Mouse (Mus musculus): ENCODE results near the gene Dbndd2. TPM values are rescaled to one million over a fixed set of nuclear protein-coding genes. Genes with fewer than 3 reads are reported as not detected.

The Dbndd2 gene
- polyA plus RNA-seq (2015; fragmentation: Nextera tagmentation; extraction: Ambion mirVana), result 7.4 and 25.1 TPM in 2 replicates

DNA sequence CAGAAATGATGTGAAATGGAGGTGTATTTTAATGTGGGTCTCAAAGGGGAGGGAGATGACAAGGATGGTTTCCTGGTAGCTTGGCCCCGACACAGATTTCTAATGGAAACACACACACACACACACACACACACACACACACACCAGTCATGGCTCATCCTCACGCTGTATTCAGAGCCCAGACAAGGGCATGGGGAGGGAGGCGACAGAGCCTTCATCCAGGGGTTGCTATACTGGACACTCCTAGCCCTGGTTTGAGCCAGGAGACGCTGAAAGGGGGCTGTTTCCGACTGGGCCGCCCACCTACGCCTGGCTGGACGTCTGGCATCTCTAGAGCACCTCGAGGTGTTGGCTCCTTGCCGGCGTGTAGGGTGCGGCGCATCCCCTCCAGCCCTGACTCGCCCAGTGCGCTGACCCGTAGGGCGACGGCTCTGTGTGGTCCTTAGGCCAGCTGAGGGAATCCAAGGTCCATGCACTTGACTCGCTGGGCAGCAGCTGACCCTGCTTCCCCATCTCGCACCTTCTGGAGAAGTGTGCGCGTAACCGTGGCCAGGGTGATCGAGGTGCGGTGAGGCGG, at the start of gene Dbndd2:
Gene Dbndd2 (plus strand): TSS at position 426 of the 577 bp plus-strand sequence.

DNA sequence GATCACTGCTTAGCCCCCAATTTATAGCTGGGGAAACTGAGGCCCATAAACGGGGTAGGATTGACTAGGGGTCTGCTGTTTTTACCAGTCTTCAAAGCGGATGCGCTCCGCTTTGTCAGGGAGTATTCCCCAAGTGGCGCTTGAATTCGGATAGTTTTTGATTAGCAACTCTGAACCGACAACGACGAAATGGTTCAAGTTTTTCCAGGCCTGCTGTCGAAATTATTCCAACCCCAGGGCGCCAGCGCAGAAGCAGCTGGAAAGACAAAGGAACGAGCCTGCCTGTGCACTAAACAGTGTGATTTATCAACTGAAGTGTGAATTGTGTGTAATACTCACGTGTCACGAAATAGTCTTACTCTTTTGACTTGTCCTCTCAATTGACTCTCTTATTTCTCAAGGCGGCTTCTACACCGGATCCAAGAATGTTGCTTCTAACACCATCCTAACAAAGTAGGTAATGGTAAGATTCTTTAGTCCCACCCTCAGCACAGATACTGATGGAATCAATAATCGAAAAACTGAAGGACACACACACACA, 42.4 kb upstream of the Dbndd2 start, which contains the start of gene Sdc4:
Gene Sdc4 (minus strand): TSS at position 428 of the 541 bp plus-strand sequence.

DNA sequence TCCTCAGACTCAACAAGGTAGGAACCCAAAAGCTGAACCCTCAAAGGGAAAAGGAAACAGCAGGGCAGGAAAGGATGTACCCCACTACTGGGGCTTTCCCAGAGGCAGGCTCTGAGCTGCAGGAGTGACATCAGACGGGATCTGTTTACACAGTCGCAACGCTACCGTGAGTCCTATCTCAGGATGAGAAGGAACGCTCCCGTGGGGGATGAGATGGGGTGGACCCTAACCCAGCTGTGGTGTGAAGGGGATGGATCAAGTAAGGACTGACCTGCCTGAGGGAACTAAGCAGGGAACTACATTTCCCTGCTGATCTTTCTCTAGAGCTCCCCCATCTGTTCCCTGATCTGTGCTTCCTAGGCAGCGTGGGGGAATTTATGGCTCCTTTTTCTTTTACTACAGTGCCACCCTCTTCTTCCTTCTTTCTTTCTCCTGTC, 29.0 kb upstream of the Dbndd2 start, which contains the start of gene Sys1:
Gene Sys1 (plus strand): TSS at position 101 of the 437 bp plus-strand sequence.

DNA sequence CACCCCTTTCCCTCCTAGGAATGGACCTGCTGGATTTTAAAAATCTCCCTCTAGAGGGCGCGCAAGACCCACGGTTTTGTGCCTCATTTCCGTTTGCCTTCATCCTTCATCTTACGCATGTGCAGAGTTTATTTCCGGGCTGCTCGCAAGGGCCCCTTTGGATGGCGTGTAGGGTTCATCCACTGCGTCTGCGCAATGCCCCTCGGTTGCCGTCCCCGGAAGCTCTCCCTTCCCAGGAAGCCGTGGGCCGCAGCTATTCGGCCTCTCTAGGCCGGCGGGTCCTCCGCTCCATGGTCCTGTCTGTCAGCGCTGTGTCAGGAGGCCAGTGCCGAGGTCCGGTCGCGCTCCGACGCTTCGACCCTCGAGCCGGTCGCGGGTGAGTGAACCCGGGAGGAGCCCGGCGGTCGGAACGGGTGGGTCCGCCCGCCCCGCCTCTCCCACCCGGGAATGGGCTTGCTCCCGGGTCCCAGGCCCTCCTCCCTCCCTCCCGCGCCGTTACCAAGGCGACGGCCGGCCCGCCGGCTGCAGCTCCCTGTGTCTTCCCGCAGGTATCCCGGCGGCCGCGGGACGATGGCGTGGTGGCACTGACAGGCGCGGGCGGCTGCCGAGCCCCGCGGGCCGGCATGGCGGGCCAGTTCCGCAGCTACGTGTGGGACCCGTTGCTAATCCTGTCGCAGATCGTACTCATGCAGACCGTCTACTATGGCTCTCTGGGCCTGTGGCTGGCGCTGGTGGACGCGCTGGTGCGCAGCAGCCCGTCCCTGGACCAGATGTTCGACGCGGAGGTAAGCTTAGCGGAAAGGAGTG, 25.0 kb upstream of the Dbndd2 start, which contains the start of gene Gm20458:
Gene Gm20458 (plus strand): TSS at position 223 of the 807 bp plus-strand sequence.

DNA sequence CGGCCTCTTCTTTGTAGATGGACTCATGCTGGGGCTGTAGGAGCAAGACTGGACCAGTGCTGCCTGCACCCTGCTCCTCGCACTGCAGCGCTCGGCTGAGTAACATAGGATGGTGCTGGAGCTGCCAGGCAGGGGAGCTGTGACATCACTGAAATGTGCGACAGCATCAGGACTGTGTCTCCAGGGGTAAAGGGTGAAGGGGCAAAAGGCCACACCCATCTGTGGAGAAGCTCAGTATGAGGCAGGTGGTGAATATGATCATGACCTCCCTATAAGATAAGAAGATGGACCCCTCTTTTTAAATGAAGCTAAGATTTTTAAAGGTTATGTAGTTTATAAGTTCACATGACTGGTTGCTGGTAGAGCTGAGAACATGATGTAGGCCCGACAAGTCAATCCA, 12.3 kb upstream of the Dbndd2 start, which contains the start of gene Trp53tg5:
Gene Trp53tg5 (minus strand): TSS at position 101 of the 400 bp plus-strand sequence.

DNA sequence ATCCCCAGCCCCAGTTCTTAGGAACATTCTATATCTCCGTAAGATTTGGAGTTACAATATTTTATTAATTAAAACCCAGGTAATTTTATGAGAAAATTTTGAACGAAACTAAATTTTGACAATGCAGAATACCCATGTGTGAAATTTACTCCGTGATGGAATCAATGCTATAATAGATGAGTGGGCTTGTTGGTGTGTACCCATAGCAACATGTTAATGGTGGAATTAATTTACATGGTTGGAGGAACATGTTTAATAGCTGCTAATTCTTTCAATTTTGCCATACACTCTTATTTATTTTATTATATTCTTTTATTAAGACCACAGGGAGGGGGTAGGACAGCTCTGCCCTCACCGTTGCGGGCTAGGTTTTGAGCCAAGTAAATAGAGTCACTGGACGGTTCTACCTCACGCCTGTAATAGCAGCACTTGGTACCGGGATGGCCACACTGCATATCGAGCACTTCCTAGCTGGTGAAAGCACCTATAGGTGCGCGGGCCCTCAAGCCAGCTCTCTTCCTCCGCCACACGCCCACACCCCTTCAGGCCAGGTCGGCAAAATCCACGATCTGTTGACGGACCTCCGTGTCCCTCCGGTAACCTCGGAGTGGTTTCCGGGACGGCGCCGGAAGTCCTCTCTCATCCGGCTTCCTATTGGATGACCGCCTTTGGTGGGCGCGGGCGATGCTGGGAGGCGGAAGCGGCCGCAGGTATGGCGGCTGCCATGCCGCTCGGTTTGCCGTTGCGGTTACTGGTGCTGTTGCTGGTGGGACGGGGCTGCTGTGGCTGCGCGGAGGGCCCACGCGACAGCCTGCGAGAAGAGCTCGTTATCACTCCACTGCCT, 11.2 kb downstream of the Dbndd2 start, which contains the start of gene Pigt:
Gene Pigt (plus strand): TSS at position 674 of the 844 bp plus-strand sequence.

Other genes starting within 250 kb of the Dbndd2 start
- gene Svs2, start 247.6 kb upstream of the Dbndd2 start, polyA plus RNA-seq (2015; fragmentation: Nextera tagmentation; extraction: Ambion mirVana), result not detected in 2 replicates
- gene Svs3b, start 229.5 kb upstream of the Dbndd2 start, polyA plus RNA-seq (2015; fragmentation: Nextera tagmentation; extraction: Ambion mirVana), result not detected in 2 replicates
- gene Svs4, start 207.6 kb upstream of the Dbndd2 start, polyA plus RNA-seq (2015; fragmentation: Nextera tagmentation; extraction: Ambion mirVana), result not detected in 2 replicates
- not detected in 2 replicates for gene Svs3a, start 196.8 kb upstream of the Dbndd2 start, polyA plus RNA-seq (2015; fragmentation: Nextera tagmentation; extraction: Ambion mirVana)
- gene Svs6, start 169.4 kb upstream of the Dbndd2 start, polyA plus RNA-seq (2015; fragmentation: Nextera tagmentation; extraction: Ambion mirVana), result not detected in 2 replicates
- 0.23 TPM in 1 of 2 replicates, not detected in the other for gene Svs5, start 153.4 kb upstream of the Dbndd2 start, polyA plus RNA-seq (2015; fragmentation: Nextera tagmentation; extraction: Ambion mirVana)
- gene Slpi, start 97.0 kb upstream of the Dbndd2 start, polyA plus RNA-seq (2015; fragmentation: Nextera tagmentation; extraction: Ambion mirVana), result 86.2 and 166 TPM in 2 replicates
- gene Rbpjl, start 83.0 kb upstream of the Dbndd2 start, polyA plus RNA-seq (2015; fragmentation: Nextera tagmentation; extraction: Ambion mirVana), result 0.21 and 0.22 TPM in 2 replicates
- 3.6 and 5.5 TPM in 2 replicates for gene Matn4, start 80.9 kb upstream of the Dbndd2 start, polyA plus RNA-seq (2015; fragmentation: Nextera tagmentation; extraction: Ambion mirVana)
- gene Sdc4, start 42.2 kb upstream of the Dbndd2 start, polyA plus RNA-seq (2015; fragmentation: Nextera tagmentation; extraction: Ambion mirVana), result 50.7 and 62.6 TPM in 2 replicates
- 49.8 and 57.1 TPM in 2 replicates for gene Sys1, start 29.1 kb upstream of the Dbndd2 start, polyA plus RNA-seq (2015; fragmentation: Nextera tagmentation; extraction: Ambion mirVana)
- gene Gm20458, start 25.1 kb upstream of the Dbndd2 start, polyA plus RNA-seq (2015; fragmentation: Nextera tagmentation; extraction: Ambion mirVana), result 16.1 and 24.0 TPM in 2 replicates
- not detected in 2 replicates for gene Trp53tg5, start 12.4 kb upstream of the Dbndd2 start, polyA plus RNA-seq (2015; fragmentation: Nextera tagmentation; extraction: Ambion mirVana)
- 60.4 and 73.4 TPM in 2 replicates for gene Pigt, start 11.4 kb downstream of the Dbndd2 start, polyA plus RNA-seq (2015; fragmentation: Nextera tagmentation; extraction: Ambion mirVana)
- 3.7 and 24.5 TPM in 2 replicates for gene Wfdc2, start 76.3 kb downstream of the Dbndd2 start, polyA plus RNA-seq (2015; fragmentation: Nextera tagmentation; extraction: Ambion mirVana)
- gene Spint3, start 87.4 kb downstream of the Dbndd2 start, polyA plus RNA-seq (2015; fragmentation: Nextera tagmentation; extraction: Ambion mirVana), result not detected in 2 replicates
- gene Wfdc6a, start 99.3 kb downstream of the Dbndd2 start, polyA plus RNA-seq (2015; fragmentation: Nextera tagmentation; extraction: Ambion mirVana), result 2.2 TPM in 2 replicates
- gene Eppin, start 107.5 kb downstream of the Dbndd2 start, polyA plus RNA-seq (2015; fragmentation: Nextera tagmentation; extraction: Ambion mirVana), result 0.18 TPM in 1 of 2 replicates, not detected in the other
- gene Wfdc6b, start 127.4 kb downstream of the Dbndd2 start, polyA plus RNA-seq (2015; fragmentation: Nextera tagmentation; extraction: Ambion mirVana), result not detected in 2 replicates
- 0.26 TPM in 1 of 2 replicates, not detected in the other for gene Wfdc8, start 127.5 kb downstream of the Dbndd2 start, polyA plus RNA-seq (2015; fragmentation: Nextera tagmentation; extraction: Ambion mirVana)
- gene Wfdc16, start 152.7 kb downstream of the Dbndd2 start, polyA plus RNA-seq (2015; fragmentation: Nextera tagmentation; extraction: Ambion mirVana), result not detected in 2 replicates
- 0.33 TPM in 1 of 2 replicates, not detected in the other for gene Wfdc10, start 169.9 kb downstream of the Dbndd2 start, polyA plus RNA-seq (2015; fragmentation: Nextera tagmentation; extraction: Ambion mirVana)
- not detected in 2 replicates for gene Wfdc9, start 170.5 kb downstream of the Dbndd2 start, polyA plus RNA-seq (2015; fragmentation: Nextera tagmentation; extraction: Ambion mirVana)
- not detected in 2 replicates for gene Wfdc11, start 188.0 kb downstream of the Dbndd2 start, polyA plus RNA-seq (2015; fragmentation: Nextera tagmentation; extraction: Ambion mirVana)
- gene Wfdc13, start 199.0 kb downstream of the Dbndd2 start, polyA plus RNA-seq (2015; fragmentation: Nextera tagmentation; extraction: Ambion mirVana), result 0.21 and 0.61 TPM in 2 replicates
- not detected in 2 replicates for gene Spint4, start 212.4 kb downstream of the Dbndd2 start, polyA plus RNA-seq (2015; fragmentation: Nextera tagmentation; extraction: Ambion mirVana)
- gene Spint5, start 229.2 kb downstream of the Dbndd2 start, polyA plus RNA-seq (2015; fragmentation: Nextera tagmentation; extraction: Ambion mirVana), result not detected in 2 replicates

Measured in adrenal gland, postnatal 0 days (tissue).